Mouse (Mus musculus) R1 (cell line): ENCODE results near the gene Mast1.

Experiments
- DNase-seq: peaks from one replicate; pipeline ENCODE4 v3.0.0-alpha.2; 2018; ENCODE audit warnings: low read depth, low spot score

The Mast1 gene

GRCm38 (mm10) chr8:84944478-84945160 is 7.5 kb upstream of the Mast1 start:
- peak; percentile 93 for DNase-seq

GRCm38 (mm10) chr8:84943699-84944098 is 6.5 kb upstream of the Mast1 start:
- DNase-seq: no peak

- no peak for DNase-seq
Observed at GRCm38 (mm10) chr8:84937620-84938485, 694 bp upstream of the Mast1 start.

GRCm38 (mm10) chr8:84936041-84936961 is 858 bp downstream of the Mast1 start:
- no peak for DNase-seq

GRCm38 (mm10) chr8:84935489-84935888 is 1.7 kb downstream of the Mast1 start:
- no peak for DNase-seq

GRCm38 (mm10) chr8:84934860-84935259 is 2.3 kb downstream of the Mast1 start:
- DNase-seq: peak; percentile 93

- DNase-seq: no peak
Observed at GRCm38 (mm10) chr8:84933767-84934559, 3.2 kb downstream of the Mast1 start.

- DNase-seq: no peak
Observed at GRCm38 (mm10) chr8:84930582-84930981, 6.6 kb downstream of the Mast1 start.

- peak; percentile 73 for DNase-seq
Observed at GRCm38 (mm10) chr8:84928456-84929306, 8.5 kb downstream of the Mast1 start.

- no peak for DNase-seq
Observed at GRCm38 (mm10) chr8:84927513-84927912, 9.6 kb downstream of the Mast1 start.

GRCm38 (mm10) chr8:84925557-84925956 is 11.6 kb downstream of the Mast1 start:
- no peak for DNase-seq

- no peak for DNase-seq
Observed at GRCm38 (mm10) chr8:84921596-84921995, 15.6 kb downstream of the Mast1 start.

GRCm38 (mm10) chr8:84918646-84919045 is 18.5 kb downstream of the Mast1 start:
- DNase-seq: peak; percentile 68

- DNase-seq: peak; percentile 76
Observed at GRCm38 (mm10) chr8:84917781-84918180, 19.4 kb downstream of the Mast1 start.

GRCm38 (mm10) chr8:84915269-84915668 is 21.9 kb downstream of the Mast1 start:
- peak; percentile 97 for DNase-seq

- DNase-seq: peak; percentile 97
Observed at GRCm38 (mm10) chr8:84913960-84914359, 23.2 kb downstream of the Mast1 start.

GRCm38 (mm10) chr8:84913502-84913900 is 23.7 kb downstream of the Mast1 start:
- peak; percentile 68 for DNase-seq

- DNase-seq: peak; percentile 98
Observed at GRCm38 (mm10) chr8:84912895-84913501, 24.2 kb downstream of the Mast1 start.

GRCm38 (mm10) chr8:84912391-84912790 is 24.8 kb downstream of the Mast1 start:
- no peak for DNase-seq

GRCm38 (mm10) chr8:84911854-84912253 is 25.3 kb downstream of the Mast1 start:
- DNase-seq: no peak
